Mouse (Mus musculus) myocyte (in vitro differentiated cells): ENCODE measurements around the gene Plekha5.

Source experiments
- MAX ChIP-seq: IDR thresholded peaks from one replicate; pipeline ENCODE4 v1.6.1; 2011; ENCODE audit warnings: low read depth, mild to moderate bottlenecking, control low read depth
- POLR2A ChIP-seq: IDR thresholded peaks from one replicate; pipeline ENCODE4 v1.6.1; 2011; ENCODE audit warnings: low read depth, mild to moderate bottlenecking, control low read depth, moderate library complexity; ENCODE audit not compliant: insufficient read length

GRCm38 (mm10) chr6:140478943-140479342 lies 55.1 kb downstream of the Plekha5 start:
- TF ChIP-seq POLR2A (no peak), MAX (no peak)
